Mouse (Mus musculus) myocyte (in vitro differentiated cells): ENCODE results near the gene Tmem132e.

Experiments used
- POLR2A ChIP-seq: IDR thresholded peaks from one replicate; pipeline ENCODE4 v1.6.1; 2011; ENCODE audit warnings: low read depth, mild to moderate bottlenecking, control low read depth, moderate library complexity; ENCODE audit not compliant: insufficient read length
- TCF12 ChIP-seq: IDR thresholded peaks from one replicate; pipeline ENCODE4 v1.6.1; 2011; ENCODE audit warnings: mild to moderate bottlenecking, control low read depth; ENCODE audit not compliant: poor library complexity, insufficient read depth, severe bottlenecking

- TF ChIP-seq POLR2A (no peak), TCF12 (no peak)
Observed at GRCm38 (mm10) chr11:82428801-82429200, 40.1 kb downstream of the Tmem132e start.
